Mouse (Mus musculus): ENCODE results near the gene Aldh1l1.

DNA sequence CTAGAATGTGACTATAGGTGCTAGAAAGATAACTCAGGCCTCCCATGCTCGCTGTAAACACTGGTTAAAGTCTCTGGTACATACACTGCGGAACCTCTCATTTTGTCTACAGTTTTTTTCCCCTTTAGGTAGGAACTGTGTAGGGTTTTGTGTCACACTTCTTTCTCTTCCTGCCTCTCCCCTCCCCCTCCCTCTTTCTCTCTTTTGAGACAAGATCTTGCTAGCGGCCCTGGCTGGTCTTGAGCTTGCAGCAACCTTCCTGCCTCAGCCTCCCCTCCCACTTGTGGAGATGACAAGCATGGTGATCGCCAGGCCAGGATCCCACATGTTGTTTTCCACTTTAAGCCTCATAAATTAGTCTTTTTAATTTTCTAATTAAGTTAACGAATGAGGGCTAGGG, 32.5 kb upstream of the Aldh1l1 start:
- TF ChIP-seq CTCF (IDR thresholded peaks at IDR 0.05; ENCODE audit: low read depth, low read length) (no peak), POLR2A (IDR thresholded peaks at IDR 0.05; ENCODE audit: insufficient read depth, low read length) (no peak), EP300 (IDR thresholded peaks at IDR 0.05; ENCODE audit: insufficient read depth, low read depth, low read length) (no peak)
